Mouse (Mus musculus): ENCODE results near the gene Rab24.

The Rab24 gene

DNA sequence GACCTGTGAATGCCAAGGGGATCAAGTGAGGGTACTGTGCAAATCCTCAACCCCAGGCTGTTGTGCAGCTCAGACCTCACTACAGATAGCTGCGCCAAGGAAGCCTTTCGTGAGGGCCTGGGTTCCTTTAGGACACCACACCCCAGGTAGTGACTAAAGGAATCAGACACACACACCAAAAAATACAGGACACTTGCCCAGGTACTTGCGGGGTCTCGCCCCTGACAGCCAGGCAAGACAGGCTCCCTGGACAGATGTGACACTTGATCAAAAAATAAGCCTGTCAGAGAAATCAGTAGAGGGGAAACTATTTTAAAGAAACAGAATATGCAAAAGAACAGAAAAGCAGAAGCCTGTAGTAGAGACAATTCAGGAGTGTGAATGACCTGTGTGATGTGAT, 6.9 kb upstream of the Rab24 start:
- no peak for DNase-seq (ENCODE audit: low spot score)

- DNase-seq (ENCODE audit: low spot score) = no peak
Observed at GRCm38 (mm10) chr13:55328171-55328570, 6.4 kb upstream of the Rab24 start.

DNA sequence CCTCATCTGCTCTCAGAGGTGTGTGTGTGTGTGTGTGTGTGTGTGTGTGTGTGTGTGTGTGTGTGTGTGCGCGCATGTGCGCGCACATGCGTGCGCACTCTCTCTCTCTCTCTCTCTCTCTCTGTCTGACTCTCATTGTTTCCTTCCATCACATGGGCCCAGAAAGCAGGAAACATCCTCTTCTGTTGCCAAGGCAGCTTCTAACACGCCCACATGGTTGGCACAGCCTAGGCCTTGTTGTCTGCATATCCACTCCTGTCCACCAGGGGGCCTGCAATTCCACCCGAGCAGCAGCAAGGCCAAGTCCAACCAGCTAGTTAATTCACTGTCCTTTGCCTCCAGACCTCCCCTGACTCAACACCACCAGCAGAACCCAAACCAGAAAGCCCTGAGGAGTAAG, 5.9 kb upstream of the Rab24 start:
- peak; percentile 85 for DNase-seq (ENCODE audit: low spot score)

- DNase-seq (ENCODE audit: low spot score) = no peak
Observed at GRCm38 (mm10) chr13:55327169-55327568, 5.4 kb upstream of the Rab24 start.

DNA sequence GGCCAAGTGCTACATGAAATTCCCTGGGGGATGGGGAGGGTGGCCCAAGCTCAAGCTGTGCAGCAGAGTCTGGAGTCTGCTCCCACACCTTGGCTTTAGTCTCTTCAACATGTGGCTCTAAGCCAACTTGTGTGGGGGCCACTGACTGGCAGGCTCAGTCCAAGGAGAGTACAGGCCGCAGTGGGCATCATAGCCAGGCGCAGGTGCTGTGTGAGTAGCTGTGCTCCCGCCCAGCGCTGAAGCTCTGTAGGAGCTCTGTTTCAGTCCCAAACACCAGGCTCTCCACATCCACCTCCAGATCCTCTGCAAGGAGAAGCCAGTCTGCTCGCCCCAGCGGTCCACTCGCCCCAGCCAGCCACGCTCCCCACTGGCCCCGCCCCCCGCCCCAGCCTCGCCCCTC, 3.9 kb upstream of the Rab24 start:
- DNase-seq (ENCODE audit: low spot score) = no peak

DNA sequence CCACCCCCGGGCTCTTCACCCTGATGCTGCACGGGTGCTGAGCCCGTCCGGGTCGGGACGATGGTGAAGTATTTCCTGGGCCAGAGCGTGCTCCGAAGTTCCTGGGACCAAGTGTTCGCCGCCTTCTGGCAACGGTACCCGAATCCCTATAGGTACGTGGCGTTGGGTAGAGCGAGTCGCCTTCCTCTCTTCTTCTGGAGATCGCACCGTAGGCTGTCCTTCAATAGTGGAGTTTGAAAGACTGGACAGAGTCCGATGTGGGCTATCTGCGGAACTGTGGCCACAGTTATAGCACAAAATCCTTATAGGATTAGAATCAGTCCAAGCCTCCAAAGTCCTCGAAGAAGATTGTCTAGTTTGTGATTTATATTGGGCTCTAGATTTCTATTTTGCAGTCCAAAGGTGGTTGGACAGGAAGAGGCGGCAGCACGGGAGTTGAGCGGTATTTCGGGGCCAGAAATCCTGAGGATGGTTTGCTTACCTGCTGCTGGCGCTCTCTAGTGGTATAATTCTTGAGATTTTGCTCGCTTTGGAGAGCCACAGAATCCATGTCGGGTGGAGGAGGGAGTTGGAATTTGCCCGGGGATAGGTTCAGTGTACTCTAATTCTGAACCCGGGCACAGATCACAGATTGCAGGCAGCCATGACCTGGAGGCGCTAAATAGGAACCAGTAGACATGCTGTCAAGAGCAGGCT, 532 bp upstream of the Rab24 start:
- DNase-seq (ENCODE audit: low spot score) = peak; percentile 43

GRCm38 (mm10) chr13:55319931-55320533, 1.7 kb downstream of the Rab24 start, which contains the start of gene Prelid1:
TSS of gene Prelid1 (plus strand) at chr13:55320500.
- no peak for DNase-seq (ENCODE audit: low spot score)

DNA sequence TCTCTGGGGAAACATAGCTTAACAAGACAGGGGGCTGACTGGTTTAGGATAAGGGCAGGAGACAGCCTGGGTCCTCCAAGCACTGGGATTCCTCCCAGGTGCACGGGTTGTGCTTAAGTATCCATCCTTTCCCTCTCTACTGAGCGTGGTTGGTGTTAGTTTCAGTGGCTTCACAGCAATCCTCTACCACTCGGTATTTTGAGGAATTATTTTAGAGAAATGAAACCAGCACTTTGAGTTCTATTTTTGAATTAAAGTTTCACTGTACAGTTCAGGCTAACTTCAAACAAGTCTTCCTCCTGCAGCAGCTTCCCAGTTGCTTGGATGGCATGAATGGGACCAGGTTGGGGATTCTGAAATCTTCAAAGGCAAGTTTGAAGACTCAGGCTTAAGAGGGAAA, 3.4 kb downstream of the Rab24 start:
- DNase-seq (ENCODE audit: low spot score) = no peak

DNA sequence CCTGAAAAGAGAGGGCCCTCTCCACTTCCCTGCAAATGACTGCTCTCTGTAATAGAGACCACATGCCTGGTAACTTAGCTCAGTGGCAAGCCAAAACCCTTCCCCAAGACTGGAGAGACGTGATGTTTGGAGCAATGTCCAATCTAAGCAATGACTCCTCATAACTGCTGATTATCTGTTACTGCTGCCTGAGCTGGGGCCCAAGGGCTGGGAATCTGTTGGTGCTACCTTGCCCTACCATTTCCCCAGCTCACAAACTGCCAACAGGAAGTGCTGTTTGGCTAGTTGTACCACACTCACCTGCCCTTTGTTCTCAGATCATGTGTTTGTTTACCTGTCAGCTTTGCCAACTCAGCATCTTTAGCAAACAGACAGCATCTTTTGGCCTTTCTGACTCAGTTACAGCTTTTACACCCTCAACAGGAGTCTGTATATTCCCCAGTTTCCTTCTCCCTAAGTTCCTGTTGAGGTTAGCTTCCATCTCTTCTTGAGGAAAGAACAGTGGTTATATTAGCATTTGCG, 6.8 kb downstream of the Rab24 start:
- DNase-seq (ENCODE audit: low spot score) = no peak

DNA sequence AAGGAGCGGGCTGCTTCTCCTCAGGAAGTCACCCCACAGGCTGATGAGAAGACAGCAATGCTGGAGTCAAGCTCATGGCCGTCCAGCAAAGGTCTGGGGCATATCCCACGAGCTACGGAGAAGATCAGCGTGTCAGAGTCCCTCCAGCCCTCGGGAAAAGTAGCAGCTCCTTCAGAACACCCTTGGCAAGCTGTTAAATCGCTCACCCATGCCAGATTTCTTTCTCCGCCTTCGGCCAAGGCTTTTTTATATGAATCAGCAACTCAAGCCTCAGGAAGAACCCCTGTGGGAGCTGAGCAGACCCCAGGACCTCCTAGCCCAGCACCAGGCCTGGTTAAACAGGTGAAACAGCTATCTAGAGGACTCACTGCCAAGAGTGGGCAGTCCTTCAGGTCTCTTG, 8.7 kb downstream of the Rab24 start:
- no peak for DNase-seq (ENCODE audit: low spot score)

GRCm38 (mm10) chr13:55312028-55312630, 9.6 kb downstream of the Rab24 start:
- no peak for DNase-seq (ENCODE audit: low spot score)

DNA sequence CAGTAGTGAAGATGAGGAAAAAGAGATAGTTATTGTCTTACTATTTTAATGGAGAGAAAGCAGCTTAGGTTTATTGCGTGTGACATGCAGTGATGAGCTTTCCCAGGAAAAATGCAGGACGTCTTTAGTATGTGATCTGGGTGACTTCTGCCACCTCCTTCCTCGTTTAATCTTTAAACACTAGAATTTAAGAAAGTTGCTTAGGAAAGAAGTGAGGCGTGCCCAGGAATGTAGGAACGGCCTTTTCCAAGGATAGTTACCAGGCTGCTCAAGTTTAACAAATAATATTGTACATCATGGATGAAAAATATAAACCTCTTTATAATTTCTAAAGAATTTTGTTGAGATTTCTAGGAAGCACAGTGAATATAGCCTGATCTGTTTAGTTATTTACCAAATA, 20.8 kb downstream of the Rab24 start:
- DNase-seq (ENCODE audit: low spot score) = no peak

GRCm38 (mm10) chr13:55296760-55297159, 25.0 kb downstream of the Rab24 start:
- DNase-seq (ENCODE audit: low spot score) = no peak

GRCm38 (mm10) chr13:55288854-55289253, 32.9 kb downstream of the Rab24 start:
- no peak for DNase-seq (ENCODE audit: low spot score)

GRCm38 (mm10) chr13:55277646-55278045, 44.1 kb downstream of the Rab24 start:
- DNase-seq (ENCODE audit: low spot score) = no peak

DNA sequence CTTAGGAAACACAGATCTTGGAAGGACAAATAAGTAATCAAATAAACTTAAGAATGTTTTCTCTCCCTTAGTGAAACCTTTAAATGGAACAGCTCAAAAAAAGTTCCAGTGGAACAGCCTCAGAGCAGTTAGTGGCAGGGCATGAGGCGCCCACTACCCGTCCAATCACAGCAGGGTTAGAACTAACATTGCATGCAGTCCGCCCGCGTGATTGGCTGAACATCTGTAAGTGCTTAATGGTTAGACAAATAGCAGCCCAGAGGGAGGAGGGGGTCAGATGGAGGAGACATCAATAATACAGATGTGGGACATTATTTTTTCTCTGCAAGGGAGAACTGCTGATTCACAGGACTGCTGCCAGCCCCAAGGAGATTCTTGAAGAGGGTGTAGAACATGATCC, 44.5 kb downstream of the Rab24 start:
- DNase-seq (ENCODE audit: low spot score) = no peak

Measured in urinary bladder, postnatal 14 days (tissue).